Mouse (Mus musculus): ENCODE measurements around the gene Tagln. TPM values are rescaled to one million over a fixed set of nuclear protein-coding genes. Genes with fewer than 3 reads are reported as not detected.
A peak's percentile ranks its signal among the peaks of the same experiment; 100 is the strongest.

Tagln gene
- 52.6 and 59.1 TPM in 2 replicates for polyA plus RNA-seq (2014; fragmentation: Nextera tagmentation; extraction: Ambion mirVana)

DNA sequence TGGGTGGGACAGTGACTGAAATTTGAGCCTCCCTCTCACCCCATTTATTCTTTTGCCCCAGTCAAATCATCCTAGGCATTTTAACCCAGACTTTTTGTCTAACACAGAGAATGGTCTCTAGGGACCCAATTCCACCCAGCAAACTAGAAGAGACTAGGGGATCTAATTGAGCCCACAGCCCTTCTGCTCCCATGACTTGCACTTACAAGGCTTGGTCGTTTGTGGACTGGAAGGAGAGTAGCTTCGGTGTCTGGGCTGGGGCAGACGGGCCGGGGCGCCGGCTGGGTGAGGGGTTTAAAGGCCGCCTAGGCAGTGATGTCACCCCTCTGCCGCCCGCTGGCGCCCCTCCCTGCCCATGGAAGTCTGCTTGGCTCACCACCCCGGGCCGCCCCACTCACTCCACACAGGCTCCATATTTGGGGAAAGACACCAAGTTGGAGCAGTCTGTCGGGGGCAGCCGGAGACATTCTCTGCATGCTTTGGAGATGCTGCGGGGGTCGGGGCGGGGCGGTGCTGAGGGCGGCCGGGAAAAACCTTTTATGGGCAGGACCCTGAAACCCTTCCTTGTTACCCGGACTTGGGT, at the start of gene Tagln:
Tagln (minus strand) TSS at position 431 of the 583 bp plus-strand sequence.
- Histone ChIP-seq H3K27me3 (replicated peaks; ENCODE audit: control insufficient read depth, insufficient read depth, low read length) (no peaks in the 10 kb centered on the region), H3K27ac (replicated peaks; ENCODE audit: low read depth, low read length) (peak within 1 kb of the TSS; percentile 16; the same call in 1 of the 2 replicates), H3K4me2 (ENCODE audit: low read depth, low read length) (peak within 1 kb of the TSS; percentile 53), H3K4me3 (ENCODE audit: low read depth, low read length) (peak within 1 kb of the TSS; percentile 30), H3K9ac (ENCODE audit: low read depth, low read length) (peak within 1 kb of the TSS; percentile 46), H3K4me1 (ENCODE audit: control insufficient read depth, insufficient read depth, low read length) (no peaks in the 10 kb centered on the region; the same call in 1 of the 2 replicates), H3K36me3 (ENCODE audit: control insufficient read depth, insufficient read depth, low read length) (peaks cover 24% of the 10 kb centered on the region), H3K9me3 (ENCODE audit: control insufficient read depth, low read length) (no peaks in the 10 kb centered on the region)
- DNase-seq (ENCODE audit: low spot score) (peak; percentile 72), ATAC-seq (ENCODE audit: low read depth) (peak; percentile 61)
- WGBS = 7% methylated on average over 21 of the region's 21 CpGs

DNA sequence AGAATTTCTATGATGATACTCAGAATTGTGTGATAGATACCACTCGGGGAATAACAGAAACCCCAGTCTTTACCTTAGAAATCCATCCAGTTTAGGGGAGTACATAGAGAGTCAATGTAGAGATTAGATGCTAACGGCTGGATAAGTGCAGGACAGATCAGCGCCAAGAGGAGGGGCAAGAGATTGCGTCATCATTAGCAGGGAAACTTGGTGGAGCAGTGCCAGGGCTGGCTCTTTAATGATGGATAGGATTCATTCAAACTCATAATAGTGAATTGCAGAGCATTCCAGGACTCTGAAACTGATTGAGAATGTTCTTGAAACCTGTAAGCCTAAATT, 49.3 kb upstream of the Tagln start:
- peak overlapping the region; percentile 98 for H3K9ac ChIP-seq (ENCODE audit: low read depth, low read length)
- peak overlapping the region; percentile 86 for H3K27ac ChIP-seq (replicated peaks; ENCODE audit: low read depth, low read length)
- peaks cover 22% of the 10 kb centered on the region for H3K4me1 ChIP-seq (ENCODE audit: control insufficient read depth, insufficient read depth, low read length)
- peaks cover 10% of the 10 kb centered on the region; the same call in 1 of the 2 replicates for H3K36me3 ChIP-seq (ENCODE audit: control insufficient read depth, insufficient read depth, low read length)
- WGBS = under 1% methylated on average over 4 of the region's 4 CpGs
- ATAC-seq (ENCODE audit: low read depth) (peak; percentile 70), DNase-seq (ENCODE audit: low spot score) (peak; percentile 84)
- H3K4me2 ChIP-seq (ENCODE audit: low read depth, low read length) = peak overlapping the region; percentile 79
- H3K27me3 ChIP-seq (replicated peaks; ENCODE audit: control insufficient read depth, insufficient read depth, low read length) = no peaks in the 10 kb centered on the region
- H3K4me3 ChIP-seq (ENCODE audit: low read depth, low read length) = peak overlapping the region; percentile 97
- no peaks in the 10 kb centered on the region for H3K9me3 ChIP-seq (ENCODE audit: control insufficient read depth, low read length)

DNA sequence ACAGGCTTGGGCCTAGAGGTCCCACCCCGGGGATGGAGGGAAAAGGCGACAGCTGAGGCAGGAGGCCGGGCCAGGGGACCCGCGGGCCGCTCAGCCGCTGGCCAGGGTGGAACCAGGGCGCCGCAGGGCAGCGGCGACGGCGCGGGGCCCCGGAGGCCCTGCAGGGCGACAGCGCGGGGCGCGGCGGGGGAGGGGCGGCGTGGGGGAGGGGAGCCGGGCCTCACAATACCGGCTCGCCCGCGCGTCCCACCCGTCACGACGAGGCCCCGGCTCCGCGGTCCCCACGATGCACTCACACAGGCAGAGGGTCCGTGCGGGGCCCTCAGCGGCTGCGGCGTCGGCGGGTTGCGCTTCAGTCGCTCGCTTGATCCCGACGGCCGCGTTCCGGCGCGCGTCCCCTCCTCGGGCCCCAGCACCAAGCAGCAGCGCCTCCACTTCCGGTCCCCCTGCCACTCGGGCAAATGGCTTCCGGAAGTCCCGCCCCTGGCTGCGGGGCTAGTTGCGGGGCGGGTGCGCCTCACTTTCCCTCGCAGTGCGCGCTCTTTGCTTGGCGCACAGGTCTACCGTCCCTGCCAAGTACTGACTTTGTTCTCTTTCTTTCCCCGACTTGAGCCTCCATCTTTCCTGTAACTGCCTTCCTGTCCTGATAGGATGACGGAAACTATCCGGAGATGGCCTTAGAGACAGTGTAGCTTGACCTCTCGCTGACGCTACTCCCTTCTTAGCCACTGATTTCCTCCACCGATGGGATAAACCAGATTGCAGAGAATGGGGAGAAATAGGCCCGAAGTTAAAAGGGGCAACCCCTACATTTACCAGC, 48.8 kb upstream of the Tagln start:
- H3K27me3 ChIP-seq (replicated peaks; ENCODE audit: control insufficient read depth, insufficient read depth, low read length) = no peaks in the 10 kb centered on the region
- H3K9me3 ChIP-seq (ENCODE audit: control insufficient read depth, low read length) = no peaks in the 10 kb centered on the region
- WGBS = 1% methylated on average over 15 of the region's 76 CpGs
- peak; percentile 97 for DNase-seq (ENCODE audit: low spot score)
- peaks cover 10% of the 10 kb centered on the region; the same call in 1 of the 2 replicates for H3K36me3 ChIP-seq (ENCODE audit: control insufficient read depth, insufficient read depth, low read length)
- H3K4me2 ChIP-seq (ENCODE audit: low read depth, low read length) = peak overlapping the region; percentile 79
- H3K4me3 ChIP-seq (ENCODE audit: low read depth, low read length) = peak overlapping the region; percentile 97
- peak overlapping the region; percentile 98 for H3K9ac ChIP-seq (ENCODE audit: low read depth, low read length)
- peaks cover 22% of the 10 kb centered on the region for H3K4me1 ChIP-seq (ENCODE audit: control insufficient read depth, insufficient read depth, low read length)
- peak; percentile 95 for ATAC-seq (ENCODE audit: low read depth)
- H3K27ac ChIP-seq (replicated peaks; ENCODE audit: low read depth, low read length) = peak overlapping the region; percentile 86

DNA sequence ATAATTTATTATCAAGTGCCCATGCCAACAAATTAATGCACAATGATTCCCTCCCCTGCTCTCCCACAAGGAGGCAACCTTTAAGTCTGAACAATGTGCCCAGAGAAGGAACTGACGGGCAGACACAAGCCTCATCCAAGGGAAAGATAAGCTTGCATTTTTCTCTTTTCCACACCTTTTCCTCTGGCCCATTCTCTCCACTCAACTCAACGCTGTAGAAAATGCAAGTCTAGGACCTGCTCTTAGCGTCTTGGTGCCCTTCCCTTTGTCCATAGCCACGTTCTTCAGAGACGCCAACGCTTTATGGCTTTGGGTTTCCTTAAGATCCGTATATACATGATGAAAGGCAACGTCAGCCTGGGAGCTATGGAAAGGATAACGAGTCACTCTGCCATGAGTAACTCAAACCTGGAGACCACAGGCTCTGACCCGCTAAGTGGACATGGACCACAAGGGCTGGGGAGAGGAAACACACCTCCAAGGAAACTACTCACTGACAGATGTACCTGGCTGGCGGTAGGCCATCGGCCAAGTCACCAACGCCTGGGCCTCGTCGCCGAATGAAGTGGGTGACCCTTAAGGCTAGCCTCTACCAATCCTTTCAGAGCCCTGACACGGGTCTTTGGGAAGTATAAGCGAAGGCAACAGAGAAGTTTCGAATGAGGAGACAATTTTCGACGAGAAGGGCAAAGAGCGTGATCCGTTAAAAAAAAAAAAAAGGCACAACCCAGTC, 48.0 kb upstream of the Tagln start:
- H3K4me3 ChIP-seq (ENCODE audit: low read depth, low read length) = peak overlapping the region; percentile 97
- peak overlapping the region; percentile 79 for H3K4me2 ChIP-seq (ENCODE audit: low read depth, low read length)
- H3K27me3 ChIP-seq (replicated peaks; ENCODE audit: control insufficient read depth, insufficient read depth, low read length) = no peaks in the 10 kb centered on the region
- no peaks in the 10 kb centered on the region for H3K9me3 ChIP-seq (ENCODE audit: control insufficient read depth, low read length)
- peaks cover 24% of the 10 kb centered on the region for H3K4me1 ChIP-seq (ENCODE audit: control insufficient read depth, insufficient read depth, low read length)
- H3K36me3 ChIP-seq (ENCODE audit: control insufficient read depth, insufficient read depth, low read length) = peaks cover 10% of the 10 kb centered on the region; the same call in 1 of the 2 replicates
- H3K9ac ChIP-seq (ENCODE audit: low read depth, low read length) = peak overlapping the region; percentile 98
- peak; percentile 26 for DNase-seq (ENCODE audit: low spot score)
- no peak for ATAC-seq (ENCODE audit: low read depth)
- WGBS = 1% methylated on average over 23 of the region's 23 CpGs
- H3K27ac ChIP-seq (replicated peaks; ENCODE audit: low read depth, low read length) = peak overlapping the region; percentile 86

DNA sequence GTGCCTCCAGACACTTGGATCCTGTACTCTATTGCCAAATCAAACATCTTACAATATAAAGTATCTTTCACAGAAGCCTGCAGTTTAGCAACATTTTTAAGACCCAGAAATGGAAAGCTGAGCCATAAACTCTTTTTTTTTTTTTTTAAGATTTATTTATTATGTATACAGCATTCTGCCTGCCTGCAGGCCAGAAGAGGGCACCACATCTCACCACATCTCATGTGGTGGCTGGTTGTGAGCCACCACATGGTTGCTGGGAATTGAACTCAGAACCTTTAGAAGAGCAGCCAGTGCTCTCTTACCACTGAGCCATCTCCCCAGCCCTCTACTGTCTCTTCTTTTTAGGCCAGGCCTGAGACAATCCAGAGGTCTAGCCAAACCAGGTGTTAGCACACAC, 45.5 kb upstream of the Tagln start:
- Histone ChIP-seq H3K4me2 (ENCODE audit: low read depth, low read length) (no peak overlapping the region), H3K4me1 (ENCODE audit: control insufficient read depth, insufficient read depth, low read length) (peaks cover 24% of the 10 kb centered on the region), H3K27me3 (replicated peaks; ENCODE audit: control insufficient read depth, insufficient read depth, low read length) (no peaks in the 10 kb centered on the region), H3K4me3 (ENCODE audit: low read depth, low read length) (no peak overlapping the region), H3K27ac (replicated peaks; ENCODE audit: low read depth, low read length) (no peak overlapping the region), H3K36me3 (ENCODE audit: control insufficient read depth, insufficient read depth, low read length) (peaks cover 25% of the 10 kb centered on the region; the same call in 1 of the 2 replicates), H3K9me3 (ENCODE audit: control insufficient read depth, low read length) (no peaks in the 10 kb centered on the region), H3K9ac (ENCODE audit: low read depth, low read length) (no peak overlapping the region)
- no peak for DNase-seq (ENCODE audit: low spot score)
- ATAC-seq (ENCODE audit: low read depth) = no peak

DNA sequence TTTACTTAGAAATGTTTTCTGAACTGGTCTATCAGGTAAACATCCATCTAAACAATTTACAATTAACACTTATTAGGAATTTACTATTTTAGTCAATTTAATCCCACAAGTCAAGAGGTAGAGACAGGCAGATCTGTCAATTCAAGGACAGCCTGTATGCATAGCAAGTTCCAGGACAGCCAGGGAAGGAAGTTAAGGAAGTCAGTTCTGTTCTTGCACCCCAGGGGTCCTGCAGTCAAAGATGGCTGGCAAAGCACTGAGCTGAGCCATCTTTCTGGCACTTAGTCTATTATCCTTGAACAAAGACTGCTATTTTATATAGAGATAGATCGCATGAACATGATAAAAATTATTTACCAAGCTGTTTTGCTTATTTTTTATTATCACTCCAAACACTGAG, 44.8 kb upstream of the Tagln start:
- Histone ChIP-seq H3K4me2 (ENCODE audit: low read depth, low read length) (no peak overlapping the region), H3K4me1 (ENCODE audit: control insufficient read depth, insufficient read depth, low read length) (peaks cover 23% of the 10 kb centered on the region), H3K9me3 (ENCODE audit: control insufficient read depth, low read length) (no peaks in the 10 kb centered on the region), H3K27ac (replicated peaks; ENCODE audit: low read depth, low read length) (no peak overlapping the region), H3K9ac (ENCODE audit: low read depth, low read length) (no peak overlapping the region), H3K27me3 (replicated peaks; ENCODE audit: control insufficient read depth, insufficient read depth, low read length) (no peaks in the 10 kb centered on the region), H3K4me3 (ENCODE audit: low read depth, low read length) (no peak overlapping the region), H3K36me3 (ENCODE audit: control insufficient read depth, insufficient read depth, low read length) (peaks cover 31% of the 10 kb centered on the region; the same call in 1 of the 2 replicates)
- no peak for DNase-seq (ENCODE audit: low spot score)
- no peak for ATAC-seq (ENCODE audit: low read depth)
- 94% methylated on average over 1 of the region's 1 CpGs for WGBS

DNA sequence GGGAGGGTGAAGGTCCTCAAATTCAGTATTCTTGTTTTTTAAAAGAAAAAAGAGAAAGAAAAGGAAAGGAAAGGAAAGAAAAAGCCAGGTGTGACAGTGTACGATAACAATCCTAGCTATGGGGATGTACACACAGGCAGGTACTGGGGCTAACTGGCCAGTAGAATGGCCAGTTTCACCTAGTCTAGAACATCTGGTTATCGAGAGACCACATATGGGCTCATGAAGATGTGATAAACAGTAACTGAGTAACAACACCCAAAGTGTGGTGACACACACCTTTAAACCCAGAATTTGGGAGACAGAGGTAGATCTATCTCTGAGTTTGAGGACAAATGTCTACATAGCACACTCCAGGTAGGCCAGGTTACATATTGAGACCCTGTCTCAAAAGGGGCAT, 43.9 kb upstream of the Tagln start:
- no peak overlapping the region for H3K4me3 ChIP-seq (ENCODE audit: low read depth, low read length)
- ATAC-seq (ENCODE audit: low read depth) (no peak), DNase-seq (ENCODE audit: low spot score) (no peak)
- WGBS = 94% methylated on average over 2 of the region's 2 CpGs
- no peaks in the 10 kb centered on the region for H3K9me3 ChIP-seq (ENCODE audit: control insufficient read depth, low read length)
- no peak overlapping the region for H3K9ac ChIP-seq (ENCODE audit: low read depth, low read length)
- peaks cover 21% of the 10 kb centered on the region for H3K4me1 ChIP-seq (ENCODE audit: control insufficient read depth, insufficient read depth, low read length)
- no peak overlapping the region for H3K4me2 ChIP-seq (ENCODE audit: low read depth, low read length)
- peaks cover 38% of the 10 kb centered on the region for H3K36me3 ChIP-seq (ENCODE audit: control insufficient read depth, insufficient read depth, low read length)
- no peaks in the 10 kb centered on the region for H3K27me3 ChIP-seq (replicated peaks; ENCODE audit: control insufficient read depth, insufficient read depth, low read length)
- H3K27ac ChIP-seq (replicated peaks; ENCODE audit: low read depth, low read length) = no peak overlapping the region

DNA sequence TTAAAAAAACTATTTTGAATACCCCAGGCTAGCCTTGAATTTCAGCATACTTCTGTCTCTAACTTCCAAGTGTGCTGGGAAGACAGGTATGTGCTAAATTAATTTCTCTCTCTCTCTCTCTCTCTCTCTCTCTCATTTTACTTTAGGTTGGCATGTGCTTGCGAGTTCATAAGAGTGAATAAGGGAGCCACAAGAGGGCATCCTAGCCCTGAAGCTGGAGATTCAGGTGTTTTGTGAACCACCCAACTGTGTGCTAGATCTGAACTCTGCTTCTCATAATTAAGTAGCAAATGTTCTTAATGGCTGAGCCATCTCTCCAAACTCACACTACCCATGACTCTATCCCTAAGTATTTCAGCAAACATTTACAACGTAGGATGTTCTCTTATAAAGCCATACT, 41.0 kb upstream of the Tagln start:
- ATAC-seq (ENCODE audit: low read depth) (no peak), DNase-seq (ENCODE audit: low spot score) (no peak)
- Histone ChIP-seq H3K9me3 (ENCODE audit: control insufficient read depth, low read length) (no peaks in the 10 kb centered on the region), H3K27ac (replicated peaks; ENCODE audit: low read depth, low read length) (no peak overlapping the region), H3K36me3 (ENCODE audit: control insufficient read depth, insufficient read depth, low read length) (peaks cover 57% of the 10 kb centered on the region), H3K4me1 (ENCODE audit: control insufficient read depth, insufficient read depth, low read length) (0 out of 2 replicates have a peak, but pooled peaks cover 5% of the 10 kb centered on the region), H3K9ac (ENCODE audit: low read depth, low read length) (no peak overlapping the region), H3K27me3 (replicated peaks; ENCODE audit: control insufficient read depth, insufficient read depth, low read length) (no peaks in the 10 kb centered on the region), H3K4me3 (ENCODE audit: low read depth, low read length) (no peak overlapping the region), H3K4me2 (ENCODE audit: low read depth, low read length) (no peak overlapping the region)
- WGBS = 85% methylated on average over 2 of the region's 2 CpGs
